Mouse (Mus musculus): Measurements from ENCODE around the gene Skiv2l. TPM values are rescaled to one million over a fixed set of nuclear protein-coding genes. Genes with fewer than 3 reads are reported as not detected.

Gene Skiv2l
- polyA plus RNA-seq, 1 experiment, result 61.1 TPM

GRCm38 (mm10) chr17:34796311-34797140 is 53.5 kb downstream of the Skiv2l start:
- DNase-seq (ENCODE audit: low read depth, low spot score), result no peak
- 83% methylated on average over 8 of the region's 8 CpGs for WGBS

- DNase-seq (ENCODE audit: low read depth, low spot score), result no peak
- 61% methylated on average over 9 of the region's 9 CpGs for WGBS
Measured at GRCm38 (mm10) chr17:34795633-34796032, 54.4 kb downstream of the Skiv2l start.

GRCm38 (mm10) chr17:34795016-34795415 is 55.0 kb downstream of the Skiv2l start:
- 80% methylated on average over 10 of the region's 10 CpGs for WGBS
- DNase-seq (ENCODE audit: low read depth, low spot score), result no peak

Other genes with a start within 250 kb of the Skiv2l start
- gene Rnf5, start 246.5 kb downstream of the Skiv2l start, polyA plus RNA-seq (2012; rRNA removed), result 171 and 173 TPM in 2 replicates
- gene Agpat1, start 245.9 kb downstream of the Skiv2l start, polyA plus RNA-seq (2012; rRNA removed), result 255 and 267 TPM in 2 replicates
- 1.7 and 2.2 TPM in 2 replicates for gene Egfl8, start 234.2 kb downstream of the Skiv2l start, polyA plus RNA-seq (2012; rRNA removed)
- gene Ppt2, start 221.7 kb downstream of the Skiv2l start, polyA plus RNA-seq (2012; rRNA removed), result 31.1 and 35.8 TPM in 2 replicates
- 4.5 and 5.7 TPM in 2 replicates for gene Prrt1, start 220.7 kb downstream of the Skiv2l start, polyA plus RNA-seq (2012; rRNA removed)
- gene Fkbpl, start 205.4 kb downstream of the Skiv2l start, polyA plus RNA-seq (2012; rRNA removed), result 3.7 and 4.7 TPM in 2 replicates
- gene Atf6b, start 203.1 kb downstream of the Skiv2l start, polyA plus RNA-seq (2012; rRNA removed), result 61.0 and 64.1 TPM in 2 replicates
- 11.0 and 13.3 TPM in 2 replicates for gene Tnxb, start 179.7 kb downstream of the Skiv2l start, polyA plus RNA-seq (2012; rRNA removed)
- gene C4b, start 106.3 kb downstream of the Skiv2l start, polyA plus RNA-seq (2012; rRNA removed), result 32.9 and 44.2 TPM in 2 replicates
- 0.05 TPM in 1 of 2 replicates, not detected in the other for gene Cyp21a1, start 45.6 kb downstream of the Skiv2l start, polyA plus RNA-seq (2012; rRNA removed)
- 49.5 and 57.9 TPM in 2 replicates for gene Stk19, start 13.3 kb downstream of the Skiv2l start, polyA plus RNA-seq (2012; rRNA removed)
- gene Dxo, start 13.2 kb downstream of the Skiv2l start, polyA plus RNA-seq (2012; rRNA removed), result 75.2 and 76.4 TPM in 2 replicates
- 31.2 and 33.8 TPM in 2 replicates for gene Nelfe, start 181 bp upstream of the Skiv2l start, polyA plus RNA-seq (2012; rRNA removed)
- gene Cfb, start 12.3 kb upstream of the Skiv2l start, polyA plus RNA-seq (2012; rRNA removed), result 64.4 and 94.3 TPM in 2 replicates
- 4.7 and 5.8 TPM in 2 replicates for gene Zbtb12, start 29.3 kb upstream of the Skiv2l start, polyA plus RNA-seq (2012; rRNA removed)
- gene Gm20547, start 31.8 kb upstream of the Skiv2l start, polyA plus RNA-seq (2012; rRNA removed), result not detected in 2 replicates
- 28.1 and 31.1 TPM in 2 replicates for gene C2, start 48.1 kb upstream of the Skiv2l start, polyA plus RNA-seq (2012; rRNA removed)
- gene Ehmt2, start 48.3 kb upstream of the Skiv2l start, polyA plus RNA-seq (2012; rRNA removed), result 151 and 185 TPM in 2 replicates
- 180 and 226 TPM in 2 replicates for gene Slc44a4, start 64.3 kb upstream of the Skiv2l start, polyA plus RNA-seq (2012; rRNA removed)
- 64.9 and 118 TPM in 2 replicates for gene Neu1, start 81.0 kb upstream of the Skiv2l start, polyA plus RNA-seq (2012; rRNA removed)
- gene Hspa1b, start 109.0 kb upstream of the Skiv2l start, polyA plus RNA-seq (2012; rRNA removed), result 10.5 and 12.0 TPM in 2 replicates
- gene Gm20481, start 119.7 kb upstream of the Skiv2l start, polyA plus RNA-seq (2012; rRNA removed), result not detected in 2 replicates
- gene Hspa1a, start 121.9 kb upstream of the Skiv2l start, polyA plus RNA-seq (2012; rRNA removed), result 6.4 and 6.6 TPM in 2 replicates
- 0.21 and 0.22 TPM in 2 replicates for gene Hspa1l, start 122.5 kb upstream of the Skiv2l start, polyA plus RNA-seq (2012; rRNA removed)
- 108 and 113 TPM in 2 replicates for gene Lsm2, start 131.7 kb upstream of the Skiv2l start, polyA plus RNA-seq (2012; rRNA removed)
- gene Vars, start 150.8 kb upstream of the Skiv2l start, polyA plus RNA-seq (2012; rRNA removed), result 104 and 139 TPM in 2 replicates
- 0.38 and 0.64 TPM in 2 replicates for gene Vwa7, start 166.4 kb upstream of the Skiv2l start, polyA plus RNA-seq (2012; rRNA removed)
- gene Sapcd1, start 177.8 kb upstream of the Skiv2l start, polyA plus RNA-seq (2012; rRNA removed), result 0.81 and 0.83 TPM in 2 replicates
- 2.0 and 3.3 TPM in 2 replicates for gene Msh5, start 196.5 kb upstream of the Skiv2l start, polyA plus RNA-seq (2012; rRNA removed)
- 209 and 263 TPM in 2 replicates for gene Clic1, start 199.8 kb upstream of the Skiv2l start, polyA plus RNA-seq (2012; rRNA removed)
- gene Ddah2, start 208.8 kb upstream of the Skiv2l start, polyA plus RNA-seq (2012; rRNA removed), result 12.5 and 14.9 TPM in 2 replicates
- 0.17 and 3.8 TPM in 2 replicates for gene Ly6g6c, start 215.2 kb upstream of the Skiv2l start, polyA plus RNA-seq (2012; rRNA removed)
- gene Mpig6b, start 216.0 kb upstream of the Skiv2l start, polyA plus RNA-seq (2012; rRNA removed), result 0.26 and 0.47 TPM in 2 replicates
- 0.38 and 0.73 TPM in 2 replicates for gene Ly6g6e, start 226.7 kb upstream of the Skiv2l start, polyA plus RNA-seq (2012; rRNA removed)
- gene Ly6g6d, start 227.9 kb upstream of the Skiv2l start, polyA plus RNA-seq (2012; rRNA removed), result 0.89 and 3.5 TPM in 2 replicates
- 1.6 and 2.6 TPM in 2 replicates for gene Ly6g6f, start 235.4 kb upstream of the Skiv2l start, polyA plus RNA-seq (2012; rRNA removed)
- 71.9 and 115 TPM in 2 replicates for gene Abhd16a, start 239.1 kb upstream of the Skiv2l start, polyA plus RNA-seq (2012; rRNA removed)

Data from large intestine, adult 2 months (tissue).